Mouse (Mus musculus): ENCODE results near the gene Lin28a.

Lin28a gene

GRCm38 (mm10) chr4:134018779-134019145 lies at the start of gene Lin28a:
Lin28a (minus strand) TSS chr4:134018841.
- in situ Hi-C loops (cut with MseI, MboI) = no loop called here

DNA sequence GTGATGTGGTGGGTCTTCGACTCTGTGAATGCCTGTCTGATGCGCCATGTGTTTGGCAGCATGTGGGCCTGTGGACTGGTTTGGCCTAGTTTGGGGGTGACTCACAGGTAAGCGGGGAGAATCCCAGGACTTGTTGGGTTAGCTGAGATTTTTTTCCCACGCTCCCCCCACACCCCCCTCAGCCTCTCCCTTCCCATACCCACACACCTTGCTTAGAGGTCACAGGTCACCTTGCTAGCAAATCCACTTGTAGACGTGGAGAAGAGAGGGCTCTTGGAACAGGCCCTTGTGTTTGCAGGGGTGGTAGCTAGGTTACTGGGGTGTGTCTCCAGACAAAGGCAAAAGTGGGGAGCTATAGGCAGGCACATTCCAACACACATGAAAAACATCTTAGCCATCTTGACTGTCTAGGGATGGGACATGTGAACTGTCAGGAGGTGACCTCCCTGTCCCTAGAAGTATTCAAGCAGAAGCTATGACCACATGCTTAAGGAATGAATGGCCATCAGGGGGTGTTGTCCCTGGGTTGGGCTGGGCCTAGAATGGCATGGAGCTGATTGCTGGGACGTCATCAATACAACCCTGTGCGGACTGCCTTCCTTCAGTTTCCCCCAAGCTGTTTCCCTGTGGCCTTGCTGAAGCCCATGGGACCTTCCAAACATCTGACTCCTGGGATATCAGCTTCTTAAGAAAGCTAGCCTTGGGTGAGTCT lies 49.3 kb upstream of the Lin28a start:
- in situ Hi-C loops (cut with MseI, MboI) = no loop called here

DNA sequence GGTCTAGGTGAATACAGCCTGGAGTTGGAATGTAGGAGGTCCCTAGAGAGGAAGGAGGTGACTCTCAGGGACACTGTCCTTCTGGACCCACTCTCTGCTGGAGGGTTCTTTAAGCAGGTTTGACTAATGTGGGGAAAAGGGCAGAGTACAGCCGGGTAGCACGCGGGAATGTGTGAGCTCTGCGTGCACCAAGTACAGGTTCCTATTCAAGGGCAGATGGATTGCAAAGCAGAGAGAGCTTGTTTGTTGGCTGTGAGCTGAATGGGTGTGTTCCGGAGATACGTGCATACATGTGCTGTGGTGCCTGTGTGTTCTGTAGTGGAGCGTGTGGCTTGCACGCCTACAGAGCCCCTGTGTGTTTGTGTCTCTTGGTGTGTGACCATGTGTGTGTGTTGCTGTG lies 48.7 kb upstream of the Lin28a start:
- in situ Hi-C loops (cut with MseI, MboI) = no loop called here

GRCm38 (mm10) chr4:134065431-134066004 lies 46.9 kb upstream of the Lin28a start:
- in situ Hi-C loops (cut with MseI, MboI) = no loop called here

GRCm38 (mm10) chr4:134062561-134062960 lies 43.9 kb upstream of the Lin28a start:
- in situ Hi-C loops (cut with MseI, MboI) = no loop called here

DNA sequence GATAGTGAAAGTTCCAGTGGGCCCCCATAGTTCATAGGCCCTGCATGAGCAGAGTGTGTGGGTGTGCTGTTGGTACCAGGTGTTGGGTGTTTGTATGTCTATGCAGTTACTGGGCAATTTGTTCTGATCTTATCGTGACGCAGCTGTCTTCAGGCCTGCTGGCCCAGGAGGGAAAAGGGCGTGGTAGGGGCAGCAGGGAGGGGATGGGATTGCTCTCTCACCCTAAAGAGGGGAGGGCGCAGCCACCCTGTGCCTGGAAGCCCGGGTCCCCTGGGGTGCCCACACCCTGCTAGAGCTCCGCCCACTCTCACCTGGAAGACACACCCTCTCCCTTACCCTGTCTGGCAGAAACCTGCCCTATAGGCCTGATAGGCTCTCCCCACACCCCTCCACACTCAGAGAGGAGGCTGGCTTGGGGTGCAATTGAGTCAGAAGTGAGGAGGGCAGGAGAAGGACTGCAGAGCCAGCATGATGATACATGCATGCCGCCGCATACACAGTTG lies 43.4 kb upstream of the Lin28a start:
- in situ Hi-C loops (cut with MseI, MboI) = no loop called here

DNA sequence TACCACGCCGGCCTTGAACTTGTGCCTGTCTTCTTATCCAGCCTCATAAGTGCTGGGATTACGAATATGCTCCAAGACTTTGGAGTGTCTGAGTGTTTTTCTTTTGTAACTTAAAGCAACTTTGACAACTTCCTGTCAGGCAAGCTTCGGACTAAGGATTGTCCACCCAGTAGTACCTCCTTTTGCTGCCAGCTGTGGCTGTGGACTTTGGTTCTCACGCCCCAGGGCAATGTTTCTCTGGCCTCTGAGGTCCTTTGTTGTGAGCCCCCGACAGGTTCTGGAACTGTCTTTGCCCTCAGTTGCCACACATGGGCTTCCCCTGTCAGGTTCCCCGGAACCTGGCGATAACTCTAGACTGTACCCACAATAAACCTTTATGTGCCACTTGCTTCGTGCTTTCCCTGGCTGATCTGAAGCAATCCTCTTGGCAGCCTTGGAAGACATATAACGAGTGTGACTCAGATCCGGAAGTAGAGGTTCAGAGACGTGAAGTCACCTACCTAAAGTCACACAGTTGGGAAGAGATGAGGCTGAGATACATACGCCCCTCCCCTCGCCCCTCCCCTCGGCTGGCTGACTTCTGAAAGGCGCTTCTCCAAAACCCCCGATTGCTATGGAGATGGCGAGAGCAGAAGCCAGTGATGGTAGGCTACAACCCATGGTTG lies 42.7 kb upstream of the Lin28a start:
- in situ Hi-C loops (cut with MseI, MboI) = no loop called here

GRCm38 (mm10) chr4:134060135-134060865 lies 41.7 kb upstream of the Lin28a start, which contains the start of gene Crybg2:
Crybg2 (plus strand) TSS chr4:134060815.
- in situ Hi-C loops (cut with MseI, MboI) = no loop called here

DNA sequence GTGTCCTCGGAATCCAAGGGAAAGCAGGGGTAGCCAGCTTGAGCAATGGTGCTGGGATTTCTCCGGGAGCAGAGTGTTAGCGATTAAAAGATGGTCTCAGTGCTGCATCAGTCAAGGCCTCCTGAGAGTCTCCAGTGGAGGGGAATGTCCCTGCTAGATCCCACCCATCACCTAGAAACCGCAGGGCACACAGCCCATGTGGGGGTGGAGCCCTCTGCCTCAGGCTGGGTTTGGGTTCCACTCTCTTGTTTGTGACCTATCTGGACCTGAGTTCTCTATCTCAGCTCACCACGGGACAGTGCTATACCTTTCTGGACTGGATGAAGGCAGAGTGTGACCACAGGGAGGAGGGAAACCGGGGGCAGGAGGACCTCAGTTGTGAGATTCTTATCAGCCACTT lies 40.3 kb upstream of the Lin28a start:
- in situ Hi-C loops (cut with MseI, MboI) = no loop called here

GRCm38 (mm10) chr4:134058166-134058715 lies 39.6 kb upstream of the Lin28a start:
- in situ Hi-C loops (cut with MseI, MboI) = no loop called here

GRCm38 (mm10) chr4:134053538-134053937 lies 34.9 kb upstream of the Lin28a start, which contains the start of gene Zfp683:
Zfp683 (plus strand) TSS chr4:134053838.
- in situ Hi-C loops (cut with MseI, MboI) = no loop called here

DNA sequence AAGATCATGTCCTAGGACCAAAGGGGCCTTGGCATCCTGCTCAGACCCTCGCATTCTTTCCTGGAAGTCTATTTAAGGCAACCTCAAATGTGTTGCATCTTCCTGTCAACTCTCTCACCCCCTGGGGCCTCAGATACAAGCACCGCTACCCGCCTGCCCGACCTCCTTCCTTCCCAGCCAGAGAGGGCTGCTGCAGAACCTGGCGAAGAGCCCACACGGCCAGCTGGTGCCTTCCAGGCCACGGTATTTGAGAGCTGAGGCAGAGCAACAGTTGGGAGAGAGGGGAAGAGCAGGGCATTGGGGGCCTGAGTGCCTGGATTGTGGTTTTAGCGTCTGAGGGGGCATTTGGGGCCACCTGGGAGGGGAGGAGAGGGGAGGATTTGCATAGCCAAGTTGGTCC lies 33.9 kb upstream of the Lin28a start:
- in situ Hi-C loops (cut with MseI, MboI) = no loop called here

DNA sequence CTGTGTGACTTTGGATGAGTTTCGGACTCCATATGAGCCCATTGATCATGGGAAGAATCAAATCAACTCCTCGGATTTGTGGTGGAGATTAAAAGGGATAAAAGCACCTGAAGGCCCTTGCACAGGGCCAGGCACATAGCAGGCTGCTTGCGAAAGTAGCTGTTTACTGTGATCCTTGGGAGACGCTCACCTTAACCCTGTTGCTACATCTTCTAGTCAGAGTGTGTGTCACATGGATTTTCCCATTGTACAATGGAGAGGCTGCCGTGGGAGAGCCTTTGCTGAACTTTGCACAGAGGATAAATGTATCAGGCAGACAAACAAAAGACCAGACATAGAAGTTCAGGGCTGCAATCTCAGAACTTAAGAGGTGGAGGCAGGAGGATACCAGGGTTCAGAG lies 33.3 kb upstream of the Lin28a start:
- in situ Hi-C loops (cut with MseI, MboI) = no loop called here

- in situ Hi-C loops (cut with MseI, MboI) = no loop called here
Measured at GRCm38 (mm10) chr4:134047648-134048047, 29.0 kb upstream of the Lin28a start.

DNA sequence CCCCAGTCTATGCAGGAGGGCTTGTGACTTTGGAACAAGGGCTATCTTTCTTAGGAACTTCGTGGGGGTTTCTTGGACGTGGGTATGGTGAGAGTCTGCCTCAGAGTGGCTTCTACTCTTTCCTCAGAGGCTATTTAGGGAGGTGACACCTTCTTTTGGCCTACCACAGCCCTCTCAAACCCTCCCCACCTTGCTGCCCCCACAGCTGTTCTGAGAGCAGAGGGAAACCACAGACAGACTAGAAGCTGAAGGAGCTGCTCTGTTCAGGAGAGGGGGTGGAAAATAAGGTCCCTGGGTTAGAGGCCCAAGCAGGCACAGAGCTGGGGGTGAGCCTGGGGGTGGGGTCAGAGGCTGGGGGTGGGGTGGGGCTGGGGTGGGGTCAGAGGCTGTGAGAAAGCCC lies 24.4 kb upstream of the Lin28a start:
- in situ Hi-C loops (cut with MseI, MboI) = no loop called here

- in situ Hi-C loops (cut with MseI, MboI) = no loop called here
Measured at GRCm38 (mm10) chr4:134041317-134042123, 22.9 kb upstream of the Lin28a start.

GRCm38 (mm10) chr4:134035953-134036352 lies 17.3 kb upstream of the Lin28a start:
- in situ Hi-C loops (cut with MseI, MboI) = loop anchor here in 1 of 2 experiments (5.0 kb wide), 1 partner anchor 41 kb away; no protein-coding TSS in a partner anchor

GRCm38 (mm10) chr4:134025802-134026201 lies 7.2 kb upstream of the Lin28a start:
- in situ Hi-C loops (cut with MseI, MboI) = no loop called here

GRCm38 (mm10) chr4:134020621-134021020 lies 2.0 kb upstream of the Lin28a start:
- in situ Hi-C loops (cut with MseI, MboI) = no loop called here

DNA sequence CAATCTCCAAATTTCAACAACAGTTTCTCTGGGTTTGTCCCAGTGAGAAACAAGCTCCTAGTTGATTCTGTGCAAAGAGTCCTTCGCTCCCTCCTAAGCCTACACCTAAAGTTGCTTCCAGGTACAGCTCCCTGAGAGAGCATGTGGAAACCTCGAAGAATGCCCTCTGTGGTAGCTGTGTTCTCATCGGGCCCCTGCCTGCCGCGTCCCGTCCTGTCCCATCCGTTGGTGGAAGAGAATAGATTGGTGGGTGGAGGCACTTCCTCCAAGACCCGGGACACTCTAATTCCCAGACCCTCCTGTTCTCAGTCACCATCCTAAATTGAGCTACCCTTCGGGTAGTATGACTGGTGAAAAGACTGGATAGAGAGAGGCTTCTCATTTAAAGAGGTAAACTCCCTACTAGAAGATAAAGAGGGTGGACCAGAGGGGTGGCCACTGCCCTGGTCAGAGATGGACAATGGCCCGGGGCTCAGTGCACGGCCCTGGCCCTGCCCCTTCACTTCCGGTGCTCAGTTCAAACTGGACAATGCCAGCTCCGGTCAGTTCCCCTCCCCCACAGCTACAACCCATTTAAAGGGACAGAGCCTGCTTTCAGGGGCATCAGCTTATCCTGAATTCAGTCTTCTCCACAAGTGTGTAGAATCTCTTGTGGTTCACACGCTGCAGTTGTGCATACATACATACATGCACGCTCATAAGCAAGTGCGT lies 1.2 kb upstream of the Lin28a start:
- in situ Hi-C loops (cut with MseI, MboI) = no loop called here
